Mouse (Mus musculus): ENCODE data around the gene Dguok. TPM values are rescaled to one million over a fixed set of nuclear protein-coding genes. Genes with fewer than 3 reads are reported as not detected.

Dguok gene
- polyA plus RNA-seq, 1 experiment from 2014 or later, result 72.2 TPM

- H3K4me2 ChIP-seq, result no peak overlapping the region
- ATAC-seq (replicated peaks), result no peak
- H3K9ac ChIP-seq, result no peak overlapping the region
- H3K9me3 ChIP-seq, result no peaks in the 10 kb centered on the region
- H3K36me3 ChIP-seq (replicated peaks), result no peaks in the 10 kb centered on the region
- no peak overlapping the region for H3K4me3 ChIP-seq
- WGBS, result 89% methylated on average over 9 of the region's 9 CpGs
- H3K27ac ChIP-seq, result no peak overlapping the region
- H3K27me3 ChIP-seq (replicated peaks), result no peaks in the 10 kb centered on the region
- no peaks in the 10 kb centered on the region for H3K4me1 ChIP-seq
Measured at GRCm38 (mm10) chr6:83496009-83496752, 10.6 kb downstream of the Dguok start.

GRCm38 (mm10) chr6:83490622-83491021 is 16.1 kb downstream of the Dguok start:
- 88% methylated on average over 4 of the region's 4 CpGs for WGBS
- Histone ChIP-seq H3K27me3 (replicated peaks) (no peaks in the 10 kb centered on the region), H3K36me3 (replicated peaks) (peaks cover 30% of the 10 kb centered on the region), H3K9me3 (no peaks in the 10 kb centered on the region), H3K4me3 (no peak overlapping the region), H3K4me2 (no peak overlapping the region), H3K9ac (no peak overlapping the region), H3K27ac (no peak overlapping the region), H3K4me1 (no peaks in the 10 kb centered on the region)
- no peak for ATAC-seq (replicated peaks)

GRCm38 (mm10) chr6:83488200-83488599 is 18.6 kb downstream of the Dguok start:
- Histone ChIP-seq H3K36me3 (replicated peaks) (peaks cover 31% of the 10 kb centered on the region), H3K4me3 (no peak overlapping the region), H3K27me3 (replicated peaks) (no peaks in the 10 kb centered on the region), H3K27ac (no peak overlapping the region), H3K4me2 (no peak overlapping the region), H3K4me1 (no peaks in the 10 kb centered on the region), H3K9ac (no peak overlapping the region), H3K9me3 (no peaks in the 10 kb centered on the region)
- no peak for ATAC-seq (replicated peaks)
- WGBS, result 92% methylated on average over 5 of the region's 5 CpGs

GRCm38 (mm10) chr6:83487298-83487697 is 19.5 kb downstream of the Dguok start:
- Histone ChIP-seq H3K4me3 (no peak overlapping the region), H3K9ac (no peak overlapping the region), H3K9me3 (no peaks in the 10 kb centered on the region), H3K4me2 (no peak overlapping the region), H3K27ac (no peak overlapping the region), H3K4me1 (no peaks in the 10 kb centered on the region), H3K27me3 (replicated peaks) (no peaks in the 10 kb centered on the region), H3K36me3 (replicated peaks) (peaks cover 31% of the 10 kb centered on the region)
- ATAC-seq (replicated peaks), result no peak
- WGBS, result 89% methylated on average over 4 of the region's 4 CpGs

GRCm38 (mm10) chr6:83485854-83486253 is 20.9 kb downstream of the Dguok start:
- H3K36me3 ChIP-seq (replicated peaks), result peaks cover 34% of the 10 kb centered on the region
- no peaks in the 10 kb centered on the region for H3K27me3 ChIP-seq (replicated peaks)
- 71% methylated on average over 4 of the region's 4 CpGs for WGBS
- no peak overlapping the region for H3K4me2 ChIP-seq
- no peak overlapping the region for H3K4me3 ChIP-seq
- H3K27ac ChIP-seq, result no peak overlapping the region
- H3K9me3 ChIP-seq, result no peaks in the 10 kb centered on the region
- H3K4me1 ChIP-seq, result no peaks in the 10 kb centered on the region
- no peak overlapping the region for H3K9ac ChIP-seq
- no peak for ATAC-seq (replicated peaks)

GRCm38 (mm10) chr6:83483776-83484175 is 23.0 kb downstream of the Dguok start:
- 92% methylated on average over 7 of the region's 7 CpGs for WGBS
- peaks cover 28% of the 10 kb centered on the region for H3K36me3 ChIP-seq (replicated peaks)
- H3K4me2 ChIP-seq, result no peak overlapping the region
- H3K27ac ChIP-seq, result no peak overlapping the region
- H3K4me1 ChIP-seq, result no peaks in the 10 kb centered on the region
- H3K9ac ChIP-seq, result no peak overlapping the region; the same call in 1 of the 2 replicates
- H3K27me3 ChIP-seq (replicated peaks), result no peaks in the 10 kb centered on the region
- H3K9me3 ChIP-seq, result no peaks in the 10 kb centered on the region
- ATAC-seq (replicated peaks), result no peak
- H3K4me3 ChIP-seq, result no peak overlapping the region

- H3K9me3 ChIP-seq, result no peaks in the 10 kb centered on the region
- H3K4me2 ChIP-seq, result no peak overlapping the region
- peaks cover 18% of the 10 kb centered on the region for H3K36me3 ChIP-seq (replicated peaks)
- no peaks in the 10 kb centered on the region for H3K4me1 ChIP-seq
- H3K27ac ChIP-seq, result no peak overlapping the region
- H3K4me3 ChIP-seq, result no peak overlapping the region
- no peaks in the 10 kb centered on the region for H3K27me3 ChIP-seq (replicated peaks)
- H3K9ac ChIP-seq, result no peak overlapping the region
- no peak for ATAC-seq (replicated peaks)
- 80% methylated on average over 10 of the region's 10 CpGs for WGBS
Measured at GRCm38 (mm10) chr6:83482418-83483085, 24.2 kb downstream of the Dguok start.

- no peak overlapping the region for H3K4me3 ChIP-seq
- no peak overlapping the region for H3K27ac ChIP-seq
- H3K9me3 ChIP-seq, result no peaks in the 10 kb centered on the region
- no peak for ATAC-seq (replicated peaks)
- WGBS, result 94% methylated on average over 6 of the region's 6 CpGs
- no peaks in the 10 kb centered on the region for H3K4me1 ChIP-seq
- H3K4me2 ChIP-seq, result no peak overlapping the region
- no peaks in the 10 kb centered on the region for H3K27me3 ChIP-seq (replicated peaks)
- H3K36me3 ChIP-seq (replicated peaks), result peaks cover 11% of the 10 kb centered on the region
- H3K9ac ChIP-seq, result no peak overlapping the region
Measured at GRCm38 (mm10) chr6:83480019-83480655, 26.6 kb downstream of the Dguok start.

- H3K36me3 ChIP-seq (replicated peaks), result peaks cover 11% of the 10 kb centered on the region
- H3K9ac ChIP-seq, result no peak overlapping the region
- H3K4me1 ChIP-seq, result no peaks in the 10 kb centered on the region
- H3K4me3 ChIP-seq, result no peak overlapping the region
- no peaks in the 10 kb centered on the region for H3K9me3 ChIP-seq
- no peak overlapping the region for H3K27ac ChIP-seq
- H3K27me3 ChIP-seq (replicated peaks), result no peaks in the 10 kb centered on the region
- H3K4me2 ChIP-seq, result no peak overlapping the region
- WGBS, result 83% methylated on average over 2 of the region's 2 CpGs
- ATAC-seq (replicated peaks), result no peak
Measured at GRCm38 (mm10) chr6:83479193-83479592, 27.6 kb downstream of the Dguok start.

GRCm38 (mm10) chr6:83478628-83479027 is 28.1 kb downstream of the Dguok start:
- Histone ChIP-seq H3K4me2 (no peak overlapping the region), H3K9me3 (no peaks in the 10 kb centered on the region), H3K27ac (no peak overlapping the region), H3K27me3 (replicated peaks) (no peaks in the 10 kb centered on the region), H3K36me3 (replicated peaks) (peaks cover 11% of the 10 kb centered on the region), H3K9ac (no peak overlapping the region), H3K4me3 (no peak overlapping the region), H3K4me1 (no peaks in the 10 kb centered on the region)
- WGBS, result 95% methylated on average over 7 of the region's 7 CpGs
- ATAC-seq (replicated peaks), result no peak

GRCm38 (mm10) chr6:83478217-83478616 is 28.6 kb downstream of the Dguok start:
- no peak overlapping the region for H3K27ac ChIP-seq
- peaks cover 11% of the 10 kb centered on the region for H3K36me3 ChIP-seq (replicated peaks)
- H3K9ac ChIP-seq, result no peak overlapping the region
- H3K4me2 ChIP-seq, result no peak overlapping the region
- H3K9me3 ChIP-seq, result no peaks in the 10 kb centered on the region
- ATAC-seq (replicated peaks), result no peak
- H3K4me1 ChIP-seq, result no peaks in the 10 kb centered on the region
- WGBS, result 67% methylated on average over 4 of the region's 4 CpGs
- H3K27me3 ChIP-seq (replicated peaks), result no peaks in the 10 kb centered on the region
- no peak overlapping the region for H3K4me3 ChIP-seq

- Histone ChIP-seq H3K27me3 (replicated peaks) (no peaks in the 10 kb centered on the region), H3K4me2 (no peak overlapping the region), H3K36me3 (replicated peaks) (peaks cover 4% of the 10 kb centered on the region; the same call in 1 of the 2 replicates), H3K4me3 (no peak overlapping the region), H3K27ac (no peak overlapping the region), H3K4me1 (no peaks in the 10 kb centered on the region), H3K9ac (no peak overlapping the region), H3K9me3 (no peaks in the 10 kb centered on the region)
- ATAC-seq (replicated peaks), result no peak
- 79% methylated on average over 7 of the region's 7 CpGs for WGBS
Measured at GRCm38 (mm10) chr6:83475431-83475830, 31.3 kb downstream of the Dguok start.

Data from midbrain, embryonic 15.5 days (tissue).